Mouse (Mus musculus) testis, adult 2 months (tissue): ENCODE results near the gene Bcap31.

ENCODE experiments used
- CTCF ChIP-seq: fragments of 200-500 bp; IDR thresholded peaks from 2 replicates; pipeline ENCODE4 v1.5.1; 2012; ENCODE audit warnings: low read depth, mild to moderate bottlenecking, inconsistent platforms, low read length, moderate library complexity; ENCODE audit not compliant: control insufficient read depth, insufficient read depth, insufficient replicate concordance
- POLR2A ChIP-seq: fragments of 200-500 bp; IDR thresholded peaks from 2 replicates; pipeline ENCODE4 v1.6.1; 2012; ENCODE audit warnings: low read depth, mild to moderate bottlenecking, inconsistent platforms, low read length, moderate library complexity; ENCODE audit not compliant: control insufficient read depth

GRCm38 (mm10) chrX:73658391-73658790 lies 57.6 kb downstream of the Bcap31 start:
- TF ChIP-seq CTCF (no peak), POLR2A (no peak)
